Mouse (Mus musculus): ENCODE data around the gene Clp1.

The Clp1 gene

GRCm38 (mm10) chr2:84727172-84727858 is at the start of gene Clp1:
Gene Clp1 (minus strand): TSS chr2:84727350.
- DNase-seq (ENCODE audit: extremely low read depth, low read depth): peak; percentile 97

GRCm38 (mm10) chr2:84775665-84776064 is 48.5 kb upstream of the Clp1 start:
- no peak for DNase-seq (ENCODE audit: extremely low read depth, low read depth)

- no peak for DNase-seq (ENCODE audit: extremely low read depth, low read depth)
Observed at GRCm38 (mm10) chr2:84775241-84775640, 48.1 kb upstream of the Clp1 start, which contains the start of gene Serping1. Gene Serping1 (minus strand): TSS chr2:84775444.

- no peak for DNase-seq (ENCODE audit: extremely low read depth, low read depth)
Observed at GRCm38 (mm10) chr2:84774751-84775150, 47.6 kb upstream of the Clp1 start.

GRCm38 (mm10) chr2:84773195-84773594 is 46.0 kb upstream of the Clp1 start:
- DNase-seq (ENCODE audit: extremely low read depth, low read depth): no peak

GRCm38 (mm10) chr2:84772454-84772853 is 45.3 kb upstream of the Clp1 start:
- DNase-seq (ENCODE audit: extremely low read depth, low read depth): no peak

GRCm38 (mm10) chr2:84770501-84770900 is 43.4 kb upstream of the Clp1 start:
- no peak for DNase-seq (ENCODE audit: extremely low read depth, low read depth)

- DNase-seq (ENCODE audit: extremely low read depth, low read depth): no peak
Observed at GRCm38 (mm10) chr2:84762818-84763217, 35.7 kb upstream of the Clp1 start.

- no peak for DNase-seq (ENCODE audit: extremely low read depth, low read depth)
Observed at GRCm38 (mm10) chr2:84762295-84762694, 35.1 kb upstream of the Clp1 start.

- DNase-seq (ENCODE audit: extremely low read depth, low read depth): no peak
Observed at GRCm38 (mm10) chr2:84761840-84762239, 34.7 kb upstream of the Clp1 start.

- DNase-seq (ENCODE audit: extremely low read depth, low read depth): no peak
Observed at GRCm38 (mm10) chr2:84761309-84761708, 34.2 kb upstream of the Clp1 start.

GRCm38 (mm10) chr2:84760777-84761176 is 33.6 kb upstream of the Clp1 start:
- DNase-seq (ENCODE audit: extremely low read depth, low read depth): no peak

- DNase-seq (ENCODE audit: extremely low read depth, low read depth): peak; percentile 32
Observed at GRCm38 (mm10) chr2:84758542-84759127, 31.5 kb upstream of the Clp1 start.

- no peak for DNase-seq (ENCODE audit: extremely low read depth, low read depth)
Observed at GRCm38 (mm10) chr2:84757026-84757682, 30.0 kb upstream of the Clp1 start.

GRCm38 (mm10) chr2:84756245-84756644 is 29.1 kb upstream of the Clp1 start:
- no peak for DNase-seq (ENCODE audit: extremely low read depth, low read depth)

GRCm38 (mm10) chr2:84750115-84750514 is 23.0 kb upstream of the Clp1 start:
- DNase-seq (ENCODE audit: extremely low read depth, low read depth): no peak

GRCm38 (mm10) chr2:84744126-84744525 is 17.0 kb upstream of the Clp1 start:
- DNase-seq (ENCODE audit: extremely low read depth, low read depth): no peak

GRCm38 (mm10) chr2:84743561-84743960 is 16.4 kb upstream of the Clp1 start, which contains the start of gene Gm19426:
Gene Gm19426 (minus strand): TSS chr2:84743655.
- DNase-seq (ENCODE audit: extremely low read depth, low read depth): no peak

GRCm38 (mm10) chr2:84742451-84743283 is 15.5 kb upstream of the Clp1 start:
- DNase-seq (ENCODE audit: extremely low read depth, low read depth): no peak

GRCm38 (mm10) chr2:84741841-84742450 is 14.8 kb upstream of the Clp1 start:
- DNase-seq (ENCODE audit: extremely low read depth, low read depth): no peak
